Mouse (Mus musculus) heart, postnatal 10 days (tissue): ENCODE data around the gene Cacul1. TPM values are rescaled to one million over a fixed set of nuclear protein-coding genes. Genes with fewer than 3 reads are reported as not detected.

ENCODE experiments used
- DNase-seq, 2 experiments: peaks; one replicate each; pipeline ENCODE4 v3.0.0; 2021
- intact Hi-C: fragments of 180-260 bp; cut with DNase I; formaldehyde crosslinking; loops from one replicate; pipeline ENCODE4 v1.15.1; 2025
- microRNA-seq, 2 experiments: library from miRNA; unstranded; fragments of <30 nt; microRNA quantifications; one replicate each; pipeline ENCODE4 v1.2.0; 2022
- total RNA-seq, 2 experiments: library from RNA; stranded (reverse); gene quantifications; 2 replicates each; pipeline ENCODE4 v1.2.3; 2021

The Cacul1 gene
- total RNA-seq, 2 experiments from 2014 or later: 28.5 to 29.4 TPM

- intact Hi-C loops: loop anchor here (5.0 kb wide), 1 partner anchor 71 kb away; no protein-coding TSS in a partner anchor
- no peak for DNase-seq
Measured at GRCm38 (mm10) chr19:60543302-60543701, 37.5 kb downstream of the Cacul1 start.

GRCm38 (mm10) chr19:60531897-60532296 is 48.9 kb downstream of the Cacul1 start:
- no peak for DNase-seq
- intact Hi-C loops: no loop called here

- intact Hi-C loops: no loop called here
- DNase-seq: no peak
Measured at GRCm38 (mm10) chr19:60530171-60530570, 50.7 kb downstream of the Cacul1 start.

- intact Hi-C loops: no loop called here
- DNase-seq: no peak
Measured at GRCm38 (mm10) chr19:60529302-60529701, 51.5 kb downstream of the Cacul1 start.

GRCm38 (mm10) chr19:60528602-60529001 is 52.2 kb downstream of the Cacul1 start:
- intact Hi-C loops: no loop called here
- DNase-seq: no peak

- DNase-seq: no peak
- intact Hi-C loops: no loop called here
Measured at GRCm38 (mm10) chr19:60526876-60527275, 53.9 kb downstream of the Cacul1 start.

GRCm38 (mm10) chr19:60525086-60525485 is 55.7 kb downstream of the Cacul1 start:
- DNase-seq: no peak
- intact Hi-C loops: no loop called here

- intact Hi-C loops: no loop called here
- DNase-seq: no peak
Measured at GRCm38 (mm10) chr19:60524678-60525077, 56.1 kb downstream of the Cacul1 start.

- DNase-seq: no peak
- intact Hi-C loops: no loop called here
Measured at GRCm38 (mm10) chr19:60520131-60520530, 60.7 kb downstream of the Cacul1 start.

GRCm38 (mm10) chr19:60515064-60515463 is 65.8 kb downstream of the Cacul1 start:
- DNase-seq: no peak

GRCm38 (mm10) chr19:60513431-60513830 is 67.4 kb downstream of the Cacul1 start:
- intact Hi-C loops: no loop called here
- DNase-seq: no peak

More at GRCm38 (mm10) chr19:60515064-60515463, 65.8 kb downstream of the Cacul1 start:
- intact Hi-C loops: no loop called here

GRCm38 (mm10) chr19:60500209-60500608 is 80.6 kb downstream of the Cacul1 start:
- no peak for DNase-seq
- intact Hi-C loops: no loop called here

- DNase-seq: no peak
- intact Hi-C loops: no loop called here
Measured at GRCm38 (mm10) chr19:60497171-60497570, 83.7 kb downstream of the Cacul1 start.

GRCm38 (mm10) chr19:60495772-60496171 is 85.1 kb downstream of the Cacul1 start:
- intact Hi-C loops: no loop called here
- no peak for DNase-seq

GRCm38 (mm10) chr19:60489566-60489965 is 91.3 kb downstream of the Cacul1 start:
- DNase-seq: no peak
- intact Hi-C loops: no loop called here

- intact Hi-C loops: no loop called here
- no peak for DNase-seq
Measured at GRCm38 (mm10) chr19:60485261-60485660, 95.6 kb downstream of the Cacul1 start.

GRCm38 (mm10) chr19:60478859-60479258 is 102.0 kb downstream of the Cacul1 start:
- intact Hi-C loops: no loop called here
- no peak for DNase-seq

- no peak for DNase-seq
- intact Hi-C loops: no loop called here
Measured at GRCm38 (mm10) chr19:60477788-60478187, 103.0 kb downstream of the Cacul1 start.

Small RNAs within 50 kb of the gene (microRNA-seq; reads per million reads assigned to microRNA genes)
- gene Gm25238: 0 reads per million in 2 experiments

Other genes starting within 250 kb of the Cacul1 start
- not detected for gene Prlhr, start 112.7 kb downstream of the Cacul1 start, total RNA-seq
- under 1 TPM; 0.45 TPM for gene Nanos1, start 175.0 kb upstream of the Cacul1 start, total RNA-seq
- gene Eif3a, start 209.6 kb upstream of the Cacul1 start, total RNA-seq: 100 to 1,000 TPM; 122 to 124 TPM
- gene Fam45a, start 230.6 kb upstream of the Cacul1 start, total RNA-seq: 10 to 100 TPM; 17.5 to 19.2 TPM